In the genomic region with DNA sequence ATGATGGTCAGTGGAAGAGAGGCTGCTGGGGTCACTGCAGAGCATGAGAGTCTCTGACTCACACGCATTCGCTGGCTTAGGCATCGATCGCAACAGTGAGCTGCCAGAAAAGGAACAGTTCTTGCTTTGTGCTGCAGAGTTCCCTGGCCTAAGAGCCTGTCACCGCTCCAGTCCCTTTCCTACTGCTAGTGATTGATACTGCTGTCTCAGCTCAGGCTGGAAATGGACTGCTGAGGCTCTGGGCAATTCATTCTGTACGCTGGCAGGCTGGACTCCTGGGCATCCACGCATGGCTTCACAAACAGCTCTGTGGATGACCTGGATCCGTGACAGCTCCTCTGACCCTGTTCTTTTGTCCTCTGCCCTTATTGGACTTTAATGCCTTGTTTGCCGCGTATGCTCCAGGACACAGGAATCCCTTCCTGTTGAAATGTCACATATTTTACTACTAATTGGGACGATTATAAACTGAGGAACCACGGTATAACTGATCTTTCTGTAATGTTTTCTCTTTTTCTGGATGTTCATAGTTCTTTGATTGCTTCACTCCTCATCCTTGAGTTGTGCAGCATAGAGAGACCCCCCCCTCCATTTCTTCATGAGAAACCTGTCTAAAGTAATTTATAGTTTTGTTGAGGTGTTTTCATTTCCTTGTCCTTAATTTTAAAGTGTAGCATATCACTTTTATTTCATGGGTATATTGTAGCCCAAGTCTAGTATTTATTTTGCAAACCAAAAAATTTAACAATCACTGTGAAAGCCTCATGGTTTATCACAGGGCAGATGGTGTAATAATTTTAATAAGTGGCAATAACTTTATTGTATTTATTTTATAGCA, we compare ENCODE assay signal across 1 mouse cellular context.
TF ChIP-seq lines count a peak whose summit lies in the region.

No protein-coding gene starts in this region.

TF ChIP-seq in CH12.LX, 34 proteins besides CTCF, POLR2A, EP300 and RAD21 (continued from another document):
- TF ChIP-seq MEF2A (IDR thresholded peaks at IDR 0.05; ENCODE audit: borderline replicate concordance, low read depth, low read length) (no peak), IRF4 (IDR thresholded peaks at IDR 0.05; ENCODE audit: low read depth, low read length) (no peak), RCOR1 (conservative IDR thresholded peaks at IDR 0.05; ENCODE audit: low read depth, low read length) (no peak), USF2 (conservative IDR thresholded peaks at IDR 0.05; ENCODE audit: low read depth, low read length) (no peak)
